Mouse (Mus musculus): ENCODE measurements around the gene Mia2.
A peak's percentile ranks its signal among the peaks of the same experiment; 100 is the strongest.
"Not testable (repeated sequence)": the region's sequence is repeated elsewhere in the genome, so short reads cannot be mapped to it uniquely, and the experiment has no call there.

The Mia2 gene

GRCm38 (mm10) chr12:59218640-59219321, 123.2 kb downstream of the Mia2 start:
- peak; percentile 21 for ATAC-seq (ENCODE audit: insufficient number of reproducible peaks, low FRiP score, low TSS enrichment)

DNA sequence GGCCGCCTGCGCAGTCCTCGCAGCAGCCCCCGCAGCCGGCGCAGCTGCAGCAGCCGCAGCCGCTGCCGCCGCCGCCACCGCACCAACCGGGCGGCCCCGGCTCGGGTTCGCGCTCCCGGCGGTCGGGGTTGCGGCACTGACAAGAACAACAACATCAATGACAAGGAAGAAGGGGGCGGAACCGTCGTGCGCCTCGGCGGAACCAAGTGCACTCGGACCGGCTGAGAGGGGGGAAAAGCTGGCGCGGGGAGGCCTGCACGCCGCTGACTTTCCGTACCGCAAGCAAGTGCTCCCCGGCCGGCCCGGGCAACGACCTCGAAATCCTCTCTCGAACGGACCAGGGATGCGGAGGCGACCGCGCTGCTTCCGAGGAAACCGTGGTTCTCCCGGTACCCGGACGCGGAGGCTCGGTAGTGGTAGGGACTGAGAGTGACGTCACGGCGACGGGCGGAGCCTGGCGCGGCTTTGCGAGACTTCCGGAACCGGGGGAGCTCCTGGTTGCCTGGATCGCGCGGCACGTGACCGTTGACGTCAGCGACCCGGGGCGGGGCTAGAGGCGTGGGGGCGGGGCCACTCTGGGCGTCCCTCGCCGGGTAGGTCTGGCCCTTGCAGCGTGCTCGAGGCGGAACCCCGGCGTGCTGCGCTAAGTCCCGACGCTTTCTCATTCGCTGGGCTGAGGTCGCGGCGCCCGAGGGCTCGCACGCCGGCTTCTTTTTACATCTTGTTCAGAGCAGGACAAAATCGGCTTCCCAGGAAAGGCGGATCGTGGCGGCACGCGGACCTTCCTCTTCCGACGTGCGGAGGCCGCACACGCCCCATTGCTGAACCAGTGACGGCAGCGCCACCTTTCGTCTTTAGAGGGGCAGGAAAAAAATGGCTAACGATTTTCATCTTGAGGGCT, 124.0 kb downstream of the Mia2 start, which contains the start of gene Fbxo33:
Fbxo33 (minus strand) TSS at position 401 of the 901 bp plus-strand sequence.
- ATAC-seq (ENCODE audit: insufficient number of reproducible peaks, low FRiP score, low TSS enrichment) = peak; percentile 95

DNA sequence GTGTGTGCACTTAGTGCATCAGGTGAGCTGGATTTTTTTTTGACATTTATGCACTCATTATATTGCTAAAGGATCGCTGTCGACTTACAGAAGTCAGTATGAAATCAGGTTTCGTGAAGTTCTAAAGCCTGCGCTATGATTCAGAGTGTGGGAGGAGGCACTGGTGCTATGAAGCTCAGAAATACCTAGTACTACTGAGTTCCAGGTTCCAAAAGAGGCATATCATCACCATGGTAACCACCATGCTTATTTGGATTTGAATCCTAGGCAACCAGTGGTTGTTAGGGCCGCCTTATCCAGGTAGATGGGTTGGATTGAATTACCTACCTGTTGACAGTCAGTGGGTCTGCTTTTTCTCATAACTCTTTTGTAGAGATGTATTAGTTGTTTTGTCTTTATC, 132.8 kb downstream of the Mia2 start:
- ATAC-seq (ENCODE audit: insufficient number of reproducible peaks, low FRiP score, low TSS enrichment) = no peak

DNA sequence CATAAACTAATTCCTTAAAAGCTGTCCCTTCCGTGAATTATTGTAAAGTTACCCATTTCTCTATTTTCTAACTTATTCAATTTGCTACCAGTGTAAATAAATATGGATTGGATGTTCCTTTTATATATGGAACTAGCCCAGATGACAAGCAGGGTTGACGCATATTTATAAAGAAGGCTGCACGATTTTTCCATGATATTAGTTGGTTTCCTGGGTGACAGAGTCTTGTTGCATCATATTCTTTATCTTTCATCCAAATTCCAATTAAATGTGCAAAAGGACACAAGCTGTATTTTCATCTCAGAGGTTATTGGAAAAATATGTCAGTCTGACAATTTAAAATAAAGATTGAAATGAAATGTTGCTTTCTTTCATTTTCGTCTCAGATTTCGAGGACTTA, 142.8 kb downstream of the Mia2 start:
- no peak for ATAC-seq (ENCODE audit: insufficient number of reproducible peaks, low FRiP score, low TSS enrichment)

GRCm38 (mm10) chr12:59241031-59241430, 145.4 kb downstream of the Mia2 start:
- ATAC-seq (ENCODE audit: insufficient number of reproducible peaks, low FRiP score, low TSS enrichment) = not testable (repeated sequence)
